Mouse (Mus musculus) megakaryocyte, adult 5-6 weeks (primary cell): ENCODE results near the gene Prss41. TPM values are rescaled to one million over a fixed set of nuclear protein-coding genes. Genes with fewer than 3 reads are reported as not detected.
"Not testable (repeated sequence)": the region's sequence is repeated elsewhere in the genome, so short reads cannot be mapped to it uniquely, and the experiment has no call there.

Experiments
- ATAC-seq: 2 replicates; pipeline ENCODE4 v1.8.0; 2016; ENCODE audit warnings: mild to moderate bottlenecking, inconsistent platforms; ENCODE audit not compliant: poor library complexity, severe bottlenecking
- total RNA-seq, 2 experiments: library from RNA; stranded (forward) in 1 of 2; stranded (reverse) in 1 of 2; fragments of 153-499, 151-499 nt in 1 of 2; fragments of 221-1000, 200-1000 nt in 1 of 2; gene quantifications; 2 replicates each; pipeline versions ENCODE4 v1.2.3 to v1.2.4; 2015 to 2017

The Prss41 gene
- total RNA-seq (2015) (not detected in 2 replicates), total RNA-seq (2017) (not detected in 2 replicates)

DNA sequence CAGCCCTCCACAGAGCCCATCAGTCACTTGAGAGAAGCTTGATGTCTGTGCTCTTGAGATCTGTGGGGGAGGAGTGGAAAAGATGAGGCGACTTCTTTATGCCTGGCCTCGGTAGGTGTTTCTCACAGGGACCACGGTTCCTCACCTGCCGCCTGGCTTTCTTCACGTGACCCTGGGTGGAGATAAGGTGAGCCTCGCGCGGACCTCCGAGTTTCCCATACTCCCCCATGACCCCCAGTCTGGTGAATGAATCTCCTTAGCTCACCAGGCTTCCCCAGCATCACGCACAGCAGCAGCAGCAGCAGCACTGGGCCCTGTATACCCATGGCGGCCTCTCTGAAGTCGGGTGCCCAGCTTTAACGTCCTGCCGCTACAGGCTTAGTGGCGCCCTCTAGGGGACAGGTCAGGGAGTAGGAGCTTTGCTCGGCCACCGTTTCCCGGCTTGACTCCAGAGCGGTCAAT is at the start of gene Prss41, which contains the start of gene Prss32:
Gene Prss41 (minus strand): TSS at position 361 of the 462 bp plus-strand sequence.
Gene Prss32 (plus strand): TSS at position 44 of the 462 bp plus-strand sequence.
- peak; percentile 83 for ATAC-seq

DNA sequence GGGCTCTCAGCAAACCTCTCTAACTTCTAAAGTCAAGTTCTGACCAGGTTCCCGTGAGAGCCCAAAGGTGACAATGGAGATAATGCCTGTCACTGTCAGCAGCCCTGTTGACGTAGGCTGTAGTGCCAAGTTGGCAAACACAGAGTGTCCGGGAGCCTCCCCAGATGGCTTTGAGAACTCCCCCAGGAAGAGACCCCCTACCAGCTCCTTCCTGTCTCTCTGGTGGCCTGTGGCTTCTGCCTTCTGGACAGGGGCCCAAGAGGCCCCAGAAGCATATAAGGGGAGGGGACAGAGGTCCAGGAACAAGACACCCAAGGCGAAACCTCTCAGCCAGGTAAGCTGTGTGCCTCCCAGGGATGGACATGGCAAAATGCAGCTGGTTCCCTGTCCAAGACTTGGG is 36.6 kb upstream of the Prss41 start, which contains the start of the genes Dcpp1 and Dcpp2:
Gene Dcpp1 (plus strand): TSS at position 301 of the 400 bp plus-strand sequence.
Gene Dcpp2 (plus strand): TSS at position 305 of the 400 bp plus-strand sequence.
- not testable (repeated sequence) for ATAC-seq

DNA sequence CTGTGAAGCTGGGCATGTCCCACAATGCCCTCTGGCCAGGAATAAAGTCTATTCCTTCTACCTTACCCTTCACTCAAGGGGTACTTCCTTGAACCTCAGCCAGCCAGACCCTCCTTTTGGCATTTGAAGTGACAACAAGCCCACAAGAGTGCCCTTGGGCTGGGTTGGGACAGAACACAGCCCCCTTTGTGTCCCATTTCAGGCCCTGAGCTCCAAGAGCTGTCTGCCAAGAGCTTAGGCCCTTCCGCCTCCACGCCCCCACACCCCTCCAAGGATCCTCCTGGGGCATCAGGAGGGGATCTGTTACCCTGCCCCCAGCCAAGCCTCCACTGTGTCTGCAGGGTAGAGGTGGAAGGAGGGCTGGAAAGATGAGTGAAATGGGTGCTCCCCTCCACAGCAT is 33.2 kb upstream of the Prss41 start:
- ATAC-seq: no peak

DNA sequence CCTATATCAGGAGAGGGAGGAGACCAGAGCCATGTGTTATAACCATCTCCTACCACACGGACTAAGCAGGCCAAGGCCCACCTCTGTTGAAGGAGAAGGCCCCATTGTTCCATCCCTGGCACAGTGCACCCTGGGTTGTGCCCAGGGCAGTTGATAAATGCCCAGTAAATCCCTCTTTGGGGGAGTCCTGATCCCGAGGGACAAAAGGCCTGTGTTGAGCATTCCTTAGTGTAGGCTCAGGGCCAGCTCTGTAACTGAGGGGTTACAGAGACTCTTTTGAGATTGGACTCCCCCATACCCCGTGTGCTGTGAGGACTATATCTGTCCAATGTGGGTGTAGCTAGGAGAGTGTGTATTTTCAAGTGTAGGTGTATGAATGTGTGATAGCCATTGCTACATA is 32.8 kb upstream of the Prss41 start:
- ATAC-seq: no peak

DNA sequence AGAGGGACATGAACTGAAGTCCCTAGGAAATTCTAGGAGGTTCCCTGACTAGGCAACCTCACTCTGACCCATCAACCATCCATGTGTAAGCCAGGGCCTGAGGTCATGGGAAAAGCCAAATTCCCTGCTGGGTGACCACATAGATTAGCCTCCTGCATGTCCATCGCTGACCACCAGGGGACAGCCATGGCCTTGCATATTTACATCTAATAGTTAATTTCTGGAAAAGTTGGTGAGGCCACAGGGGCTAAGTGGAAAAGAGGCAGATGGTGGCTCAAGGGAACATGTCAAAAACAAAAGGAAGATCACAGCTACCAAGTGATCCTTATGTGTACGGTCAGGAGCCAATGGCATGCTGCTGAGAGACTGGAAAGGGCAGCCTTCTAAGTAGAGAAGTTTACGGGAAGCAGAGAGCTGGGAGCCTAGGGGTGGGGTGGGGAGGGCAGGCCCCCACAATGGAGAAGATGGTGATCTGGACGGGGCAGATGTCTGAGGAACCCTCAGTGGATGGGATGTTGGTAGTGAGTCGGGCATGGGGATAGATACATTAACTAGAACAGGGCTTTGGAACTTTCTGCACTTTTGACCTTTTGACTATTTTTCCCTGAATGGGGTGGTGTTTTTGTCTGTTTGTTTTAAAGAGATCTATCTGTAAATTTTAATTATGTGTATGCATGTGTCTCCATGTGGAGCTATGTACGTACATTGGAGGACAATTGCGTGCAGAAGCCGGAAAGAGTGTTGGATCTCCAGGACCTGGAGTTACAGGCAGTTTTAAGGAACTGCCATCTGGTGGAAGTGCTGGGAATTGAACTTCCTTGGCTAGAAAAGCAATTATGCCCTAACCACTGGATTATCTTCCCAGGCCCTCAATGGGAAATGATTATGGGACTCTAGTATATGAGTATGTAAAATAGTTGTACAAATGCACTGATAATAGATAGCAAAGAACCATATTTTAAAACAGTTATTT is 30.2 kb upstream of the Prss41 start:
- peak; percentile 47; the same call in 1 of the 2 replicates for ATAC-seq

DNA sequence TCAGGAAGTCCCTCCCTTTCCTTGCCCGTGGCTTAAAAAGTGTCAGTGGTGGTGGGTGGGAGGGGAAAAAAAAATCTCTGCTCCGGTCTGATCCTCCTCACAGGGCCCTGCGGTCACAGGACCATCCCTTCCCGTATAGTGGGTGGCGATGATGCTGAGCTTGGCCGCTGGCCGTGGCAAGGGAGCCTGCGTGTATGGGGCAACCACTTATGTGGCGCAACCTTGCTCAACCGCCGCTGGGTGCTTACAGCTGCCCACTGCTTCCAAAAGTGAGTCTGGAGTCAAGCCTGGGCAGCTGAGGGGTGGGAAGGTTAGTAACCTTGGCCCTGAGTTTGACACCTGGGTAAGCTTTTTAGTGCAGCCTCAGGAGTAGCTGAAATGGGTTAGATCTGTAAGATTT is 24.5 kb upstream of the Prss41 start:
- ATAC-seq: peak; percentile 99

DNA sequence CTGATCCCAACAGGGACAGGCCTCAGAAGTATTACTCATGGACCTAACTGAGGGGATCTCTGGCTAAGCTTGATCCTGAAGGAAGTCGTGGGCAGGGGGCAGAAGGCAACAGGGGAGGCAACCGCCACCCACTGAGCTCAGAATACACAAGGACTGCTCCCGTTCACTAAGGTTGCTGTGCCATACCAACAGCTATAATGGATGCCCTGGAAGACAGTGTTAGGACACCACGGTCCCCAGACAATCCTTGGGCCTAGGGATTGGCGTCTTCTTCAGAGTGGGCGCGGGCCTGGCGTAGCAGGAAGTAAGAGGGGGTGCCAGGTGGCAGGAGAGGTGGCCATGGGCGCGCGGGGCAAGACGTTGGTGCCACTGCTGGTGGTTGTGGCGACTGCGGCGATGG is 23.8 kb upstream of the Prss41 start, which contains the start of gene Prss21:
Gene Prss21 (plus strand): TSS at position 301 of the 400 bp plus-strand sequence.
- no peak for ATAC-seq

DNA sequence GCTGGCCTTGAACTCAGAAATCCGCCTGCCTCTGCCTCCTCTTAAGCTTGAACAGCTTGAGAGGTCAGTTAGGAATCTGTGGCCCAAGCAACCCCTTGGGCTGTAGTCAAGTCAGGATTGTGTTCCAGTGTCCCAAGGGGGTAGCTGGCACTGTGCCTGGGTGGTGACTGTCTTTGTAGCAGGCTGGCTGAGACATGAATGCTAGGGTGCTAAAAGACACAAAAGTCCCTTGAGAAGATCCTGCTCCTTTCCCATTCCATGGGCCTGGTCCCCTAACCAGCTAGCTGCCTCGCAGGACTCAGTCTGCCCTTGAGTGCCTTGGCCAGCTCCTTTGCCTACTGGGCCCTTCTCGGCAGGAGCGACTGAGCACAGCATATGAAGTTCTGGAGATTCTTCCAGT is 19.0 kb upstream of the Prss41 start:
- ATAC-seq: no peak

DNA sequence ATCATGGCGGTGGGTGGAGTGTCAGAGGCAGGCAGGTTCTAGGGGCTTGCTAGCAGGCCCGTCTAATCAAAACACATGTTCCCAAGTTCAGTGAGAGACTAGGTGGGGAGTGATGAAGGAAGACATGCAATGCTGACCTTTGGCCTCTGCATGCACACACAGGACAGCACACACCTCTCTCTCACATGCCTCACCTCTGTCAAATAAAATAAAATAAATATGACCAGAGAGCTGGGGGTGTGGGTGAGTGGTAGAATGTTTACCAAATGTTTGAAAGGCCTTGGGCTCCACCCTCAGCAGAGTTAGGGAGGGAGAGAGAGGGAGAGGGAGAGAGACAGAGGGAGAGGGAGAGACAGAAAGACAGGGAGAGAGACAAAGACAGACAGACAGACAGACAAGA is 13.9 kb upstream of the Prss41 start:
- ATAC-seq: no peak

DNA sequence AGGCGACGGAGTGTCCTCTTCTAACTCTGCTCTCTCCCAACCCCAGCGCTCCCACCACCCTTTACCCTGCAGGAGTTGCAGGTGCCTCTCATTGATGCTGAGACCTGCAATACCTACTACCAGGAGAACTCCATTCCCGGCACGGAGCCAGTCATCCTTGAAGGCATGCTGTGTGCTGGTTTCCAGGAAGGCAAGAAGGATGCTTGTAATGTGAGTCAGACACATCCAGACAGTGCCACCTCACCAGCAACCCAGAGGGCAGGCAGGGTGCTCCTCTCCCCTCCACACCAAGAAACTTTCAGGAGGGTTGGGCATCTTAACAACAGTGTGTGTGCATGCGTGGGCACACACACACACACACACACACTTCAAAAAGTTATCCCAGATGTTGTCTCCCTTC is 13.2 kb upstream of the Prss41 start:
- ATAC-seq: no peak

DNA sequence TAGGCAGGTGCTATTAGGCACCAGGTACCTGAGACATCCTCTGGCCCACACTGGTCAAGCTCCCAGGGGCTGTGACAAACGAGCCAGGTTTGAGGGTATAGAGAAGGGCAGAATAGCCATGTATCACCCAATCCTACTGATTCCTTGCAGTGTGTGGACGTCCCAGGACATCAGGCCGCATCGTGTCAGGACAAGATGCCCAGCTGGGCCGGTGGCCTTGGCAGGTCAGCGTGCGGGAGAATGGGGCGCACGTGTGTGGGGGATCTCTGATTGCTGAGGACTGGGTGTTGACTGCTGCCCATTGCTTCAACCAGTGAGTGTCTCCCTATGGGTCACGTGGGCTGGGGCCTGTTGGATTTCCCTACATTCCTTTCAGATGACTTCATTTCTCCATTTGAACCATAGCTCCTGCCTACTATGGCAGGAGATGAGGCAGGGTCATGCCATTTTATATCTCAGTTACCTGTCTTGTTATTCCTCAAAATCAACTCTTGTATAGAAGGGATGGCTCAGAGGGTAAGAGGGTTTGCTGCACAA is 10.3 kb upstream of the Prss41 start:
- ATAC-seq: no peak

DNA sequence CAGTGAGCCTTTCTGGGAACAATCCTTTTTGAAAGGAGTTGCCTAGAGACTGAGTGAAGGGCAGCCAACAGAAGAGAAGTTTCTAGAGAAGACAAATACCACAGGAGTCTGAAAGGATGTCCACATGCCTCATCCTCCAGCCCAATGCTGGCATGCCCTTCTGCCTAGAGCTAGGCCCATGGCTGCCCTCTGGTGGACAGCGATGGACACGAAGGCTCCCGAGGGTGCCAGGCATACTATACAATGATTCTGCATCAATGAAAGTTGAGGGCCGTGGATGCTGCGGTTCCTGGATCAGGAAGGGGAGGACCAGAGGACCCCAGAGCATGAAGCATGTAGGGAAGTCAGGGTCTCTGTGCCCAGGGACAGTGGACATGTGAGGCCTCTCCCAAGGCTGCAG is 9.3 kb upstream of the Prss41 start:
- peak; percentile 83 for ATAC-seq

DNA sequence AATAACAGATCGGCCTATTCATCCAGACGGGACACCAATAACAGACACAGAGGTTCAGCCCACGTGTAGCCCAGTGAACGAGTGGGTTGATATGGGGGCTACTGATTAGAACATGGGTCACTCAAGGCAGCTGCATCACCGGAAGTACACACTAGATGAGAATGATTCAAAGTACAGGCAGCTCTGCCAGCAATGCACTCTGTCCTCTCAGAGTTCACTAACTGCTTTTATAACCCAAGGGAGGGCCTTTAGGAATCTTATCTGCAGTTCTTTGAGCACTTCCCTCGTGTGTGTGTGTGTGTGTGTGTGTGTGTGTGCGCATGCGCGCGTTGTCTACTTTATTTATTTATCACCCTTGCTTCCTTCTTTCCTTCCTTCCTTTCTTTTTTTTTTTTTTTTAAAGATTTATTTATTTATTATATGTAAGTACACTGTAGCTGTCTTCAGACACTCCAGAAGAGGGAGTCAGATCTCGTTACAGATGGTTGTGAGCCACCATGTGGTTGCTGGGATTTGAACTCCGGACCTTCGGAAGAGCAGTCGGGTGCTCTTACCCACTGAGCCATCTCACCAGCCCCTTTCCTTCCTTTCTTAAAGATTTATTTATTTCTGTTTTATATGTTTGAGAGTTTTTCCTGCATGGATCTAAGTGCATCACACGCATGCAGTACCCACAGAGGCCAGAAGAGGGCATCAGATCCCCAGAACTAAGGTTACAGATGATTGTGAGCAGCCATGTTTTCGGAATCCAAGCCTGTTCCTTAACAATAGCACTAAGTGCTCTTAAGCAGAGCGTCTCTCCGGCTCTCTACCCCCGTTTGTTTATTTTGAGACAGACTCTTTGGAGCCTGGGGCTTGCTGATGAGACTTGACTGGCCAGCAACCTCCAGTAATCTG is 7.1 kb upstream of the Prss41 start:
- peak; percentile 57 for ATAC-seq

DNA sequence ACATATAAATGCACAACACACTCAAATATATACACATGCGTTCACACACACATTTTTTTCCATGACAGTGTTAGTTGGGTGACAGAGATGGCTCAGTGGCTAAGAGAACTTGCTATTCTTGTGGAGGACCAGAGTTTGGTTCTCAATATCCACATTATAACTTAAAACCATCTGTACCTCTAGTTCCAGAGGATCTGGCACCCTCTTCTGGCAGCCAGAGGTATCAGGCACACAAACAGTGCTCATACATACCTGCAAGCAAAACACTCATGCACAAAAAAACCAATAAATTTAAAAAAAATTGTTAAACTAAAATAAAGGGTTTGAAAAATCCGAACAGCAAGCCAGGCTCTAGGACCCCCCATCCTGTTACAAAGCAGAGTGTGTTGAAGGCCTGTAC is 6.1 kb upstream of the Prss41 start:
- no peak for ATAC-seq

DNA sequence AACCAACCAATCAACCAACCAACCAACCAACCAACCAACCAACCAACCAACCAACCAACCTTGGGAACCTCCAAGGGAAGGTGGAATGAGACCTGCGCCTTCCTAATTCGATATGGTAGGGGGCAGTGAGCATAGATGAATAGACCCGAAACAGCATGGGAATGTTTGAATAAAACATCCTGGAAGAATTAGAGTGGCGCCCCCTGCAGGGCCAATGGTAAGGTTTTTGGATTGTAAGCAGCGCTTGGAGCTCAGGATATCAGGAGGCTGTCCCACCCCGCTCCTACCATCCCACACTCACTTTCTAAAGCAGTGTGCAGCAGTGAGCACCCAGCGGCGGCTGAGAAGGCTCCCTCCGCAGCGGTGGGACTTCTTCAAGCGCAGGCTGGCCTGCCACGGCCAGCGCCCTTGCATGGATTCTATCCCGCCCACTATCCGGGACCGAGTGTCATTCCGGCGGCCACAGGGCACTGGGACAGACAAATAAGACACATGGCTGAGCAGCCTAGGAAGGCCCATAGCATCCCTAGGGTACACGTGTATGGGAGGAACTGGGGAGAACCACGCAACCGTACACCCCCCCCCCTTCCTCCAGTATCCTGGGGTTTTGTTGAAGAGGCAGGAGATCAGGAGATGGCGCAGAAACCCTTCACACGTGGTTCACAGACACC is 696 bp downstream of the Prss41 start:
- no peak for ATAC-seq

DNA sequence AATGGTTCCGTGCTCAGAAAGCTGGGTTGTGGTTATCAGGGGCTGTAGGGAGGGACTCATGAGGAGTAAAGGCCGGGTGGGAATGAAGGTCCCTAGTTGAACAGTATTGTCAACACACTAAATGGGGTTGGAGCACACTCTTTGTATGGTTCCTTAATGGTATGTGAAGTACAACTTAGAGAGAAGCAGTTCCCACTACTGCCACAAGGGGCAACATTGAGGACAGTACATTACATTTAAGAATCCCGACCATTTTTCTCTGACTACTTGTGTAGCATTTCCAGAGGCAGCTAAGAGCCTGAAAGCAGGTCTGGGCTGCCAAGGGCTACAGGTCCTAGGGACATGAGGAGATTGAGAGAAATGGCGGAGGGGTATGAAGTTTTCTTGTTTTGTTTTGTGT is 2.8 kb downstream of the Prss41 start:
- peak; percentile 80 for ATAC-seq

DNA sequence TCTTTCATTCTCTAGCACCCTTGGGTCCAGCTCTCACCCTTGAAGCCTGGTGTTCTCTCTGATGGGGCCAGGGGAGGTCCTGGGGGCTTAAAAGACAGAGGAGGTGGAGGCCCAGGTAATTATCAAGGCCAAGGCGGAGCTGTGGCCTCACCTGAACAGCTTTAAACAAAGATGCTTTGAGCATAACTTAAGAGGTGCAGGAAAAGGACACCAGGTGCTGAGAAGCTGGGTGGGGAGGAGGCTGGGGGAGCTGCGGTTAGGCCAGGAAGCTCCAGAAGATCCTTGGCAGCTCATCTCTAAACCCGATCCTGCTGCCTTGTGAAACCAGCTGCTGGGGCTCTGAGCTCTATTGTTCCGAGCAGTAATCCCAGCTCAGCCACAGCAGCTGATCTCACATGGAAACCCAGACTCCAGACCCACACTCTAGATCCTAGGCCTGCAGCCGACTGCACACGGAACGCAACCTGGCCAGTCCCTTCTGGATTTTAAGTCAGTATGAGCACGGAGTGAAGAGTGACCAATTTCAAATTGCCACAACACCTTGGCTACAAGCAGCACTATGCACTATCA is 7.9 kb downstream of the Prss41 start, which contains the start of gene Prss33:
Gene Prss33 (minus strand): TSS at position 51 of the 570 bp plus-strand sequence.
- ATAC-seq: no peak

DNA sequence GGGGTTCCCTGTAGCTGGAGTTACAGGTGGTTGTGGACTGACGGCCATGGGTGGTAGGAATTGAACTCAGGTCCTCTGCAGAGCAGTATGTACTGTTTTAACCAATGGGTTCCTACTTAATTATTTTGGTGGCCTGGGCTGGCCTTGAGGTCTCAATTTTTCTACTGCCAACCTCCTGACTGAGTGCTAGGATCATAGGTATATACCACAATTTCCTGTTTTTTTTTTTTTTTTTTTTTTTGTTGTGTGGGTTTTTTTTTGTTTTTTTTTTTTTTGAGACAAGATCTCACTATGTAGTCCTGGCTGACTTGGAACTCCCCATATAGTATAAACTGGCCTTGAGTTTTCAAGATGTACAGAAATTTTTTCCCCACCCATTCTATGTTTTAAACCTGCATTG is 12.8 kb downstream of the Prss41 start:
- ATAC-seq: no peak

DNA sequence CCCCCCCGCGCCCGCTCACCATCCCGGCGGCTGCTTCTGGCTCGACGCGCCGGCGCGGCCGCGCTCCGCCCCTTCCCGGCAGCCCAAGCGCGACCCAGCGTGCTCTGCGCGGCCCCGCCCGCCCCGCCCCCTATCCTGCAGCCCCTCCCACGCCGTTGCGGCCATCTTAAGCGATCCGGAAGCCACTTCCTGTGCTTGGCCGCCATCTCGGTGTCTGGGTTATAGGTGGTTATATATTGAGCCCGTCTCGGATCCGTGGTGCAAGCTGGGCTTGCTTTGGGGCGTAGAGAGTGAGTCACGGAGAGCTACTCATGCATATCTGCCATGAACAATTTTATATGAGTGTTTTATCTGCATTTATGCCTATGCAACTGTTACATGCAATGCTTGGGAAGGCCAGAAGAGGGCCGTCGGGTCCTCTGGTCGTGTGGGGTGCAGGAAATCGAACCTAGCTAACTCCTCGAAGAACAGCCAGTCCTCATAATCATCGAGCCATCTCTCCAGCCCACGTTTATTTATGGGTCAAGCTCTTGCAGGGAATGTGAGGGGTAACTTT is 14.8 kb downstream of the Prss41 start, which contains the start of gene Elob:
Gene Elob (minus strand): TSS at position 73 of the 556 bp plus-strand sequence.
- ATAC-seq: peak; percentile 93
